Mouse (Mus musculus): ENCODE measurements around the gene Ndufab1.
A peak's percentile ranks its signal among the peaks of the same experiment; 100 is the strongest.

The Ndufab1 gene

DNA sequence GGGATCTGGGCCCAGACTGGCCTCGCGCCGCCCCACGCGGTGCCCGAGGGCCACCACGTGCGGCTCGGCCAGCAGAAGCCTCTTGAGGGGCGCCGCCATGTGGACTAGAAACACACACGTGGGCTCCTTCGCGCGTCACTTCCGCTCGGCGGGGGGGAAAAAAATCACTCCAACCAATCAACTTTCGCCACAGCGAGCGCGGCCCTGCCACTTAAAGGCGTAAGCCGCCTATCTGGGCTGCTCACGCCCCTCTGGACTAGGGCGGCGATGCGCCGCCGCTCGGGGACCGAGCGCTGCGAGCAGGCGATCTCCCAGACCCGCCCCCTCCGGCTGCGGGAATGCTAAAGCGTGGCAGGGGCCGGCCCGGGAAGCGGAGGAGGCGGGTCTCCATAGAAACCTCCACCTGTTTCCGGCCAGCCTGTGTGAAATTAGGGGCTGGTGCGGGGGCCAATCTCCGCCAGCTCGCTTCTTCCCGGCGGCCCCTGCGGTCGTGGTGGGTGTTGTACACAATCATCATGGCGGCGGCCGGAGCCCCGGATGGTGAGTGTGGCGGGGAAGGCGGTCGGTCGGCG, 34.7 kb downstream of the Ndufab1 start, which contains the start of the genes Ubfd1 and Ears2:
Ubfd1 (plus strand) TSS at position 231 of the 572 bp plus-strand sequence.
Ears2 (minus strand) TSS at position 319 of the 572 bp plus-strand sequence.
- DNase-seq = peak; percentile 100

DNA sequence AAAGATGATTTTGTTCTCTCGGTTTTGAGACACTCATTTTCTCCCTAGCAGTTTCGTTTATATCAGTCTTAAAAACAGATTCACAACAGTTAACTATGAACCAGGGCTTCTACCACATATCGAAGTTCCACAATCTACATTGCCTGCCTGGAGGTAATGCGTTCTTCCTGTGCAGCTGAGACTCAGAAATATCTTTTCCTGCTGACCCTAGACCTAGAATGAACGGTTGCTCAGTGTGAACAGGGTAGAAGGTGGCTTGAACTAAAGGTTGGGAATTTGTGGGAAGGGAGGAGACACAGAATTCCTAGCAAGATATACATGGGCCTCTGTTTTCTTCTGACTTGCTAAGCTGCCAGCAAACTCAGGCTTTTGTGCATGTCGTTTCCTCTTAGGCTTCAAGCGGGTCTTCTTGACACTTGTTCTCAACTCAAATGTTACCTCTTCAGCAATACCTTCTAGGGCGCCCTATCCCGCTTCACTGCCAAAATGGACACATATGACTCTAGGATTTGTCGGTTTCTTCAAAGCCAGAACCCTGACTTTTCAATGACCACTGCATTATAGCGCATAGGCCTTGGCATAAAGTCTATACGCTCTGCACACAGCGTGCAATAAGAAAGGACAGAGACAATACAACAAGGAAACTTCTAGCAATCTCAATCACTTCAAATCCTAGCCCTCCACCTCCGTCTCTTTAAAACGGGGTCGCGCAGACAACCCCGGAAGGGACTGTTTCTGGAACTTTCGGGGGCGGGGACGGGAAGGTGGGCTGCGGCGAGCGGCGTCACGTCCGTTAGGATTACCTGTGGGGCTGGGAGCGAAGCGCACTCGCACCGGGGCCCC, 35.4 kb downstream of the Ndufab1 start:
- DNase-seq = peak; percentile 89

DNA sequence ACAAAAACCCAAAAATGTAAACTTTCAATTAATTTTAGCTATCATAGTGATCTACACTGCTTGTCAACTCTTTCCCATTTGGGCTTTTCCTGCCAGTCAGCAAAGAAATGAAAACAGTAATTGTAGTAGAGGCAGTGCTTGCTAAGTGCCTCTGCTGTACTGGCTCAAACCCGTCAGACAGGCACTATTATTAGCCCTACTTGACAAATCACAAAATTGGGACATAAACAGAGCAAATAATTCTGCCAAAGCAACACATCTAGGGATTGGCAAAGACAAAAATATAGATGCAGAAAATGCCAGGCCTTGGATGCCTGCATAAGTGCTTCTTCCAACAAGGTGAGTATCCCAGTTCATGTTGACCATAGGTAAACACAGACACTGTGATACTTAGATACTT, 36.0 kb downstream of the Ndufab1 start:
- DNase-seq = no peak

DNA sequence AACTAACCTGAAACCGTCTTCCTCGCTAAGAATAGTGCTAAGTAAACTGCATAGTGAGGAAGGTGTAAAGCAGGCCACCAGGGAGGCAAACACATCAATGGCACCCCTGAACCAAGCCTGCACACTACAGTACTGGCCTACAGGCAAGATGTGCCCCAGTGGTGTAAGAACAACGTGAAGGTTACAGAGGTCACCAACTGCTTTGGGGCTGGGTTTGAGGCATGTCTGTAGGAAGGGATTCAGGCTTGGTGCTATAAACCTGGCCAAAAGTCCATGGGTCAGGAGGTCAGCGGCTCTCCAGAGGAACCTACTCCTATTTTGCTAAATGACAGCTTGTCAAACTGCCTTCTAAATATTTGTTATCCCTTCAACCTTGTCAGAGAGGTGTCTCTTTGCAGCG, 45.1 kb downstream of the Ndufab1 start:
- no peak for DNase-seq

DNA sequence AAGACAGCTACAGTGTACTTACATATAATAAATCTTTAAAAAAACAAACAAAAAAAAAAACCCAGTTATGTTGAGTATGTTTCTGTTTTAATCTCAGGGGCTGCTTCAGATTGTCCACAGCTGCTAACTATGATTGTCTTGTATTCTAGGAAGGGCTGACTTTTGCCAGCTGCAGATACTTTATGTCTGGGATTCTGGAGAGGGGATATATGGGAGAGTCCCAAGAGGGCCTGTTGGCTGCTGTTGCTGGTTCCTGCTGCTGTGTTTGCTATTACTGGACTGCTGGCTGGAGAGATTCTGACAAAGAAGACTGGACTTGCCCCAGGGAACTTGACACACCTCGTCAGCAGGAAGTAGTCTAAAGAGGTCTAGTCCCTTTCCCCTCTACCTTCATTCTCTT, 50.9 kb downstream of the Ndufab1 start:
- peak; percentile 91 for DNase-seq

DNA sequence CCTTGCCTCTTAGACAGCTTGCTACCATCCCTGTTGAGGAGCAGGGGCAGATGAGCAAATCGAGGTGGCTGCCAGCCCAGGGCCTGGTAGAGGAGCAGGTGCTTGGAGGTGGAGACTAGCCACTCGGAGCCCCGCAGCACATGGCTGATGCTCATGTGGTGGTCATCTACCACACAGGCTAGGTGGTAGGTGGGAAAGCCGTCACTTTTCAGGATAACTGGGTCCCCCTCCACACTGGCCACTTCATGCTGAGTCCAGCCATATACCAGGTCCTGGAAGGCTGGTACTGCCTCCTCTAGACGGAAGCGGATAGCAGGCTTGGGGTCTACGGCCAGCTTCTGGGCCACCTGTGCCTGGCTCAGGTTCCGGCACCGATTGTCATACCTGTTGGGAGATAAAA, 53.5 kb downstream of the Ndufab1 start:
- peak; percentile 91 for DNase-seq

DNA sequence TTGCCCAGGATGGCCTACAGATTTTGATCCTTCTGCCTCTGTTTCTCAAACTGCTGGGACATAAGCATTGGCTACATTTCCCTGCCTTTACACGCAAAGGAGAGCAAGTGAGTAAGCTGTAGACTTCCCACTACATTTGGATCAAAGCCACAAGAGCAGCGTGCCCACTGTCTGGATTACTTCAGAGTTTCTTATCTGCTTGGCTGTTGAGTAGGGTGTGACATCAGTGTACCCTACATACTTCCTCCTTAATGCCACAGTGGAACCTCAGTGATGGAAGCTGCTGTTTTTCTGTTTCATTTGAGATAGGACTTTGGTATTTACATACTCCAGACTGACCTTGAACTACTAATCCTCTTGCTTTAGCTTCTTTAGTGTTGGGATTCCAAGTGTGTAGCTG, 54.9 kb downstream of the Ndufab1 start:
- DNase-seq = no peak

DNA sequence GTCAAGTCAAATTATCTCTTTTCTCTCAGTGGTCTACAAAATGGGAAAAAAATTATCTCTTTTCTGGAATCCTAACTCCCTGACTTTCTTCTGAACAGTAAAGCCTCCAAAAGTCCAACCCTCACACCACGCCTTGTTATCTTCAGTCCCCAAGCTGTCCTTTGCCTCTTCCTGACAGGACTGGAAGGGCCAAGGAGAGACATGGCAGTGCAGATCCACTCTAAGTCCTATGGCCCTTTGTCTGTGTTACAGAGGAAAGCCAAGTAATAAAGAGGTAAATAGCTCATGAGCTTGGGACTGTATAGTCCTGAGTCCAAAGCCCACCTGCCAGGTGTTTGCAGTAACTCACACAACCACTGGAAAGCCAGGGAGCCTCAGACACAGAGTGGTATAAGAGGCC, 56.0 kb downstream of the Ndufab1 start:
- DNase-seq = peak; percentile 80

DNA sequence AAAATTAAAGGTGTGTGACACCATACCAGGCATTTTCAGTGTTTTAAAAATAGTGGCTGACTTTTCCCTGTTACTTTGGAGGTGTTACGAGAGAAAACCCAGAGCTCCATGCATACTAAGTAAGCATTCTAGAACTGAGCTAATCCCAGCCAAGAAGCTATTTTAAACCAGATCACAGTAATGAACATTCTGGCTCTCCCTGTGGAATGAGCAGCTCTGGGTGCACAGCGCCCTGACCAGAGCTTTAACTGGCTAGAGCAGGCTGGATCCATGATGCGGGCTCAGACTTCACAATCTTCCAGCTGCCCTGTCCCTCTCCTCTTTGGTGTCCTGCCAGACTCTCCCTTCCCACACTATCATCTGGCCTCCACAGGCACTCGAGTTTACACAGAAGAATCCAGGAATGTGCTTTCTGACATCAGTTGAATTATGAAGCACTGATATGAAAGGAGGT, 56.5 kb downstream of the Ndufab1 start:
- peak; percentile 98 for DNase-seq

DNA sequence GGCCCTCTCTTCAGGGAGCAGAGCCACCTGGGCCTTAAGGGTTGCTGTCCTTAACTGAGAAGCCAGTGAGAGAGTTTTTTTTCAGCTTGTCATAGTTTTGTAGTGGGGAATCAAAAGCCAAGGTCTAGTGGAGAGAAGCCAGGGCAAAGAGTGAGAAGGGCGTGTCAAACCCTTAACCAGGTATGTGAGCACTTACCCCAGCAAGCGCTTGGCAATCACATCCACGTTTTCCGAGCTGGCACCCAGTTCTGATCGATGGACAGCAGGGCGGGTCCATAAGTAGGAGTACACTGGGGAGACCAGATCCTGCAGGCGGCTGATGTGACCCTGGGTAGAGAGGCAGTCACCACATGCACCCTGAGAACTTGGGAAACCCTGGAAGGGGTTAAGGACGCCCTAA, 57.6 kb downstream of the Ndufab1 start:
- peak; percentile 91 for DNase-seq
